Mouse (Mus musculus) retina, adult 2 months (tissue): ENCODE results near the gene Hist1h2bg.
"Not testable (repeated sequence)": the region's sequence is repeated elsewhere in the genome, so short reads cannot be mapped to it uniquely, and the experiment has no call there.

Experiments
- DNase-seq: peaks from one replicate; pipeline ENCODE4 v3.0.0-alpha.2; 2012; ENCODE audit warnings: low read depth, low spot score

Gene Hist1h2bg

DNA sequence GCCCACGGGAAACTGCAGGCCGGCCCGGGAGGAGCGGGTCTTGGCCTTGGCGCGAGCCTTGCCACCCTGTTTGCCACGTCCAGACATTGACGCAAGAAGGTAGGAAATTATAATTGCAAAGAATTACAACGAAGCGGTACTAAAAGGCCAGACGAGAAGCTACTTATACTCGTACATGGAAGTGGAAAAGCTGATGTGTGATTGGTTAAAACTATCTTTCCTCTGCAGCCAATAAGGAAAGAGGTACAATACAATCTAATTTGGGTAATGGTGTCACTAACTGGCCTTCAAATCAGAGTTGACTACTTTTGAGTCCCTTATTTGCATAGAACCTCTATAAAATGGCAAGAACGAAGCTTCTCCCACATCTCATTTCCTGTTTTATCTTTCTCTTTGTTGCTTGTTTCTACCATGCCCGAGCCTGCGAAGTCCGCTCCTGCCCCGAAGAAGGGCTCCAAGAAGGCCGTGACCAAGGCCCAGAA lies at the start of gene Hist1h2bg, which contains the start of gene Hist1h2ae:
Hist1h2bg (plus strand) TSS at position 375 of the 482 bp plus-strand sequence.
Hist1h2ae (minus strand) TSS at position 199 of the 482 bp plus-strand sequence.
- peak; percentile 80 for DNase-seq

DNA sequence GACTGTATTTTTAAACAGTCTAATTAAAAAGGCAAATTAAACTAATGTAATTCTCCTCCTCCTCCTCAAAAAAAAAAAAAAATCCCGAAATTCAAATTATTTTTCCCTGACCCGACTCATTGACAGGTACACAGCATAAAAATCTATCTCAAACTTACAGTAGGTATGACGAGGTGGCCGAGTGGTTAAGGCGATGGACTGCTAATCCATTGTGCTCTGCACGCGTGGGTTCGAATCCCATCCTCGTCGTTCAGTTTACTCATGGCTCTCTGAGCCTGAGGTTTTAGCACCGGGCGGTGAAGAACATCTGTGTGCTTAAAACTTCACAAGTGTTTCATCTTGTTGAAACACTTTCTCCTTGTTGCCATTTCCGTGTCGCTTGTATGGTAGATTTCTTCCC lies 49.5 kb upstream of the Hist1h2bg start:
- DNase-seq, result no peak

DNA sequence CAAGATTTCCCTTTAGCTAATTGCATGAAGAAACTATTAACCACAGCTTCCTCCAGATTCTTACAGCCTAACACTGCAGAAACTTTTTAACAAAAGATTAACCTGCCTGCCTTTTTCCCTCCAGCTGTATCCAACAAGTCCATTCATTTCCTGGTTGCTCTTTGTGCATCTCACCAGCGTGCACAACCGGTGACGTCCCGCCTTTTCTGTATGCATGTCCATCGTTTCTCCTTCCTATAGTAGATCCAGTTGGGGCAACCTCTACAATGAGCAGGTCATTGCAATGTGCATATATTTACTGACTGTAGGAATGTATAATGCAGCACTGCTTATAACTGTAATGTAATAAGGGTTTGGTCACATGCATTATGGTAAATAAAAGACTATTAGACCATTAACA lies 47.2 kb upstream of the Hist1h2bg start:
- DNase-seq, result no peak

DNA sequence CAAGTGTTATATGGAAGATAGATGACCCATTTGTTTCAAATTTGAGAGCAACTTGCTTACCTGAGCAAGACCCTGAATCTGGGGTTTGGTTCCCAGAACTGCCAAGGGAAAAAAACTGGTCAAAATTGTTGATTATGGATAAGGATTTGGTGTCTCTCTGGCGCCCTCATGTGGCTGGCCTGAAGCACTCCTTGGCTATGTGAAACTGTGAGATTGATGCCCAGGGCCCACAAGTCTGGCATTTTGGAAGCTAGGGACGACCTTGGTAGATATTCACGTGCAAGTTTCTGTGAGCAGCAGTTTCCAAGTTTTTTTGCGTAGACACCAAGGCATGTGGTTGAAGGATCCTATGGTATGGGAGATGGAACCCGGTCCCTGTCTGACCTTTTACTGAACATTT lies 46.5 kb upstream of the Hist1h2bg start:
- DNase-seq, result no peak

DNA sequence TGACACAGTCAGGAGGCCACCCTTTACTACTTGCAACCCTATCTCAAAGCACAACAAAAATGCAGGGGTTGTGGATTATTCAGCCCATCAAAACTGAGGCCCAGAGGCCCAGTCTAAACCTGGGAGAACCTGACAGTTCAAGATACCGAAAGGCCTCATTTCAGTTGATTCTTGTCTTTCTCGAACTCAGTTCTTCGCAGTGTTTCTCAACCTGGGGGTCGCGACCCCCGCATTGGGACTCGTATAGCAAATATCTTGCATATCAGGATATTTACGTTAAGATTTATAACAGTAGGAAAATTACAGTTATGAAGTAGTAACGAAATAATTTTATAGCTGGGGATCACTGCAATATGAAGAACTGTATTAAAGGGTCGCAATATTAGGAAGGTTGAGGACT lies 45.3 kb upstream of the Hist1h2bg start:
- DNase-seq, result no peak

DNA sequence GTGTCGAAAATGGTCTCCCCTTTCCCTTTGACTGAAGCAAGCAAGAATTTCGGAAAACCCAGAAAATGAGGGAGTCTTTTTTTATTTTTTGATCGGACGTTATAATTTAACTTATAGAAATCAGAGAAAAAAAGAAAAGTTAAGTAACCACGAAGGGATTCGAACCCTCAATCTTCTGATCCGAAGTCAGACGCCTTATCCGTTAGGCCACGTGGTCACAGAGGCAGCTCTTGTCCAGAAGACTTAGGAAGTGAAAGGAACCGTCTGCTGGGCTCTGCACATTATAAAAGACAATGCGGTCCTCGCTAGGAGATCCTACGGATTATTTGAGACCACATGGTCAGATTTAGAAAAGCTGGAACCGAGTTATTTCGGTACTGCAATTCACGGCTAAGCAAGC lies 44.9 kb upstream of the Hist1h2bg start:
- DNase-seq, result peak; percentile 88

DNA sequence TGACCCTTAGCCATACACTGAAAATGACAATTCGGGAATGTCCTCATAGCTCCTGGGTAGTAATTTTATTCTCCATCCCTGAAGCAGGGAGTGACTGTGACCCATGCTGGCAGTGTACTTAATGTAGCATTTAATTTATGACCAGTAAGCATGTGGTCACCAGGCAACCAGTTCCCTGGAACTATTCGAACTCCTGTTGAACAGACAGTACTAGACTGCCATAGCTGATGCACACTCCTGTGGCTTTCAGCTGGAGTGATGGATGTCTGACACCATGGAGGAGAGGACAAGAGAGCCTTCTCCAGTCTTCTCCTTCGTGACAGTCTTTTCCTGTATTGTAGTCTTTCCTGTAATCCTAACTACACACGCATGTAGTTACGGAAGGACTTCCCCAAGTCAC lies 42.2 kb upstream of the Hist1h2bg start:
- DNase-seq, result no peak

DNA sequence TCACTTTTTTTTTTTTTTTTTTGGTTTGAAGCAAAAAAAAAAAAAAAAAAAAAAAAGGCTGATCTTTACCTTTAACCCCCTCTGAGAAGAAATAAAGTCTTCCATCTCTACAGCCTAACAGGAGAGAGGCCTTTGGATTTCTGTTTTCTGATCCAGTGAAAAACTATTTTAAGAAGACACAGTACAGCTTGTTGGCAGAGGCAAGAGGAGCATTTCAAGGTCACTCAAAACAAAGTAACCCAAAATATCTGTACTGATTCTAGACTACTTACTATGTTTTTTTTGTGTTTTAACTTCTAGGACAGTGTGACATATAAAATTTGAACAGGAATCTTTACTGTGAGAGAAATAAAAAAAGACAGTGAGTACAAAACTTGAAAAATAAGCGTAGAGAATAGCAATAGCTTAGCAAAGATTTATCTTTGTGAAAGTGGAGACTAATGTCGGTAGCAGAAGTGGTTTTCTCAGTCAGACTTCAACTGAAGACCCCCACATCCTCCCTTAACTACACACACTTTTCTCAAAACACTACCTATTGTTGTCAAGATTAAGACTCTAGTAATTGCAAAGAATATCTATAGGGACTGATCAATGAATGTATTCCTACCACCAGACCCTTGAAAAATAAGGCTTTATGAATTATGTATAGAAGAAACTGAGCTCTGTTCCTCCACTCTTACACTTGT lies 41.6 kb upstream of the Hist1h2bg start:
- DNase-seq, result no peak

DNA sequence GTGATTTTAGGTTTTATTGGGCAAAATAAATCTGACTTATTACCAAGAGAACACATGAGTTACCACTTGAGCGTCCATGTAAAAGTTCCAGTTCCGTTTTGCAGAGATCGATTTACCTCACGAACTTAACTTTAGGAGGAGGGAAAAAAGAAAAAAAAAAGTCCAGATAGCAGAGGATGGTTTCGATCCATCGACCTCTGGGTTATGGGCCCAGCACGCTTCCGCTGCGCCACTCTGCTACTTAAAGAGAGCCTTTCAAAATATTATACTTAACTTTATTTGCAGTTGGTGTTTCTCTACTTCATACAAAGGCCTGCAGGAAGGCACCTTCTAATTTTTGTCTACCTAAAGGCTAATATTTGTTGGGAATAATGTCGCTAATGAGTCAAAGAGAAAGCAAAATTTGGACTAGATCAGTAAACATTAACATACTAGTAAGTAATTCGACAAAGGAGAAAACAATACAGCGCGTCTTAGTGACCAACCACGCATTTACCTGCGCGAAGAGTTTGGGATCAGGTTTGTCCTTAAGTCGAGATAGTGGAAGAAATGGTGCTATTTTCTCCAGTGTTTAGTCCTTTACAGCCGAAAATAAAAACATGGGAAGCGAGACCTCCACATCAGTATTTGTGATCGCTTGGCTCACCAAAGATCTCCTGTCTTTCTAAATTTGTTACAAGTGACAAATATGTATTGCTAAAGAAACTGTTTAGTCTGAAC lies 40.9 kb upstream of the Hist1h2bg start:
- no peak for DNase-seq

DNA sequence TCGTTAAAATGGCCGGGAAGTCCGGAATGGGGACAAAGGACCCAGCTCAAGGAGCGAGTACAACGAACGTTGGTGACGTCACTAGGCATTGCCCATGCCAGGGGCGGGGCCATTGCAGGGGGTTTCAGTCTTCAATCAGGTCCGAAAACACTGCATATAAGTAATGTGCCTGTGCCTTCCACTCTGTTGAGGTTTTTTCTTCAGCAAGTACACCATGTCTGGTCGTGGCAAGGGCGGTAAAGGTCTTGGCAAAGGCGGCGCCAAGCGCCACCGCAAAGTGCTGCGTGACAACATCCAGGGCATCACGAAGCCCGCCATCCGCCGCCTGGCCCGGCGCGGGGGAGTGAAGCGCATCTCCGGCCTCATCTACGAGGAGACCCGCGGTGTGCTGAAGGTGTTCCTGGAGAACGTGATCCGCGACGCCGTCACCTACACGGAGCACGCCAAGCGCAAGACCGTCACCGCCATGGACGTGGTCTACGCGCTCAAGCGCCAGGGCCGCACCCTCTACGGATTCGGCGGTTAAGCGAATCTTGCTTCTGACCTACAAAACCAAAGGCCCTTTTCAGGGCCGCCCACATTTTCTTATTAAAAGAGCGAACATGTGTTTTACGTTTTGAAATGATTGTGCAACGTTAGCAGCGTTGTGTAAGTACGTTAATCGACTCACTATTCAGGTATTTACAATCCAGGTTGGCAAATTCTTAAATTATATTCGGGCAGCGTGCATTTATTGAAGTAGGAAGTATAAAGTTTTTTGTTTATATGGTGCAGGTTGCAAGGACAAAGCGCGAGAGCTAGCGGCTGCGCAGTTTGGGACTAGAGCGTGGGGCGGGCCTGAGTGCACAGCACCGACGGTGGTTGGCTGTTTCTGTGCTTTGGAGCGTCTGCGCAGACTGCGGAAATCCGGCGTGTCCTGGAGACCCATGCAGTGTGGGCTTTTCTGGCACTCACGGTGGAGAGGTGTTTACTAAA lies 40.0 kb upstream of the Hist1h2bg start, which contains the start of gene Hist1h4h:
Hist1h4h (plus strand) TSS at position 150 of the 975 bp plus-strand sequence.
- peak; percentile 89 for DNase-seq

DNA sequence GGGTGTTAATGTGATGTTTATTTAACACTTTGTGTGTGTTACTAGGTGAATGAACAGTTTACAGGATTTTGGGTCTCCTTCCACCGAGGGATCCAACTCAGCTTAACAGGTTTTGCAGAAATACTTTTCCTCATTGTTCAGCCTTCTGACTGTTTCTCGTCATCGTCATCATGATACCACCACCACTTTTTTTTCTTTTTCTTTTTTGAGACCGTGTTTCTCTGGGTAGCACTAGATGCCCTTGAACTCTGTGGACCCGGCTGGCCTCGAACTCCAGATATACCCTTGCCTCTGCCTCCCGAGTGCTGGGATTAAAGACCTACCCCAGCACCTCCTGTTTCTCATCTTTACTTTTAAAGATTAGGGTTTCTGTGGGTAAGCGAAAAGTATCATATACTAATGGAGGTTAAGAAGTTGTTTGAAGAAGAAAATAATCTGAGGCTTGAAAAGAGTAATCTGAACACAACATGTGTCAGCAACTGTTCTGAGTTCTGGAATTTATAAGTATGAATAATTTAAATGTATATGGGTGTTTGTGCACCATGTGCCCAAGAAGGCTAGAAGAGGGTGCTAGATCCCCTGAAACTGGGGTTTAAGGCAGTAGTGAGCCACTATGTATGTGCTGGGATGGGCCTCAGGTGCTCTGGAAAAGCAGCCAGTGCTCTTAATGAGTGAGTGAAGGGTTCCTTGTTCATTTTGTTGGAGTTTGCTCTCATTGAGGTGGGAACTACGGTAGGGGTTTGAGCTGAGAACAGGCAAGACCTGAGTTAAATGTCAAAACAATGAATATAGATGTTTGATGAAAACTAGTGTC lies 38.7 kb upstream of the Hist1h2bg start:
- DNase-seq, result no peak

DNA sequence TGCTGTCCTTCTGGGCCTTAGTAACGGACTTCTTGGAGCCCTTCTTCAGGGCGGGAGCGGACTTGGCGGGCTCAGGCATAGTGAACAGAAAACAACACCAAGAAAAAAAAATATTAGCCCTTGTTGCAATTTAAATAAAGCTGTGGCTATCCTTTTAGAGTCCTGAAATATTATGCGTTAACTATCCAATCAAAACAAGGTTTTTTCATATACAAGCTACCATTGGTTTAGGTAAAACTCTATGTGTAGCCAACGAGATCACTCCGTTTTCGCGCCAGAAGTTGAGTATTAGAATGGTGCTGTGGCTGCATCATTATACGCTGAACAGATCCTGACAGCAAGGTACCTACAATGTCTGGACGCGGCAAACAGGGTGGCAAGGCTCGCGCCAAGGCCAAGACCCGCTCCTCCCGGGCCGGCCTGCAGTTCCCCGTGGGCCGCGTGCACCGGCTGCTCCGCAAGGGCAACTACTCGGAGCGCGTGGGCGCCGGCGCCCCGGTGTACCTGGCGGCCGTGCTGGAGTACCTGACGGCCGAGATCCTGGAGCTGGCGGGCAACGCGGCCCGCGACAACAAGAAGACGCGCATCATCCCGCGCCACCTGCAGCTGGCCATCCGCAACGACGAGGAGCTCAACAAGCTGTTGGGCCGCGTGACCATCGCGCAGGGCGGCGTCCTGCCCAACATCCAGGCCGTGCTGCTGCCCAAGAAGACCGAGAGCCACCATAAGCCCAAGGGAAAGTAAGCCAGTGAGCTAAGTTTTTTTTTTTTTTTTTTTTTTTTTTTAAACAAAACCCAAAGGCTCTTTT lies 37.4 kb upstream of the Hist1h2bg start, which contains the start of gene Hist1h2af:
Hist1h2af (plus strand) TSS at position 347 of the 808 bp plus-strand sequence.
- not testable (repeated sequence) for DNase-seq

DNA sequence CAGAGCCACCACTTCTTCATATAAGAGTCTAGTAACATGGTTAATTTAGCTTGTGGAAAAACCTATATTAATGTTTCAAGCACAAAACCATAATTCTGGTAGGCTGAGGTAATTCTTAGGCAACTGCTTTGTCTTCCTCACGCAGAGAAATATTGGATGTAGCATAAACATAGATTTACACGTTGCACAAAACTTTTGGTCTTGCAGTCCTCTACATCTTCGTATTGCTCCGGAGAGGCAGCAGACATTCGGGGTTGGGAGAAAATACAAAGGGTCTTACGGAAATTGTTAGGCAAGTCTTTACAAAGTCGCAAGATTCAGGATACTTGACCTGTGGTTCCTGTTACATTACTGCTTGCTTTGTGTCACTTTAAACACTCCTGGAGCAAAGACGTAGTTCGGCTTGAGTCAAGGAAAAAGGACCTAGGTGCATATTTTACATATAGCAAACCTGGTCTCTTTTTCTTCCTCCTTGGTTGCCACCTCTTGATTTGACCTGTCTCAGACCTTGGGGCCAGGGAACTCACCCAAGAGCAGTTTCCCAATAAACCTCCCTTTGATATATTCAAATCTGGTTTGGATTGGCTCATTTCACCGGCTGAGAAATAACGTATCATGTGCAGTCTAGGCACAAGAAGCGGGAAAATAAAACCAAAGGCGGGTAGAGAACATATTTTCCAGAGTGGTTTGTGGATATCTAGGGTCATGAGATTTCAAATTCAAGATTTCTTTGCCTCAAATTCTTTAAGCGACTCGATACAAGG lies 36.6 kb upstream of the Hist1h2bg start:
- DNase-seq, result no peak

DNA sequence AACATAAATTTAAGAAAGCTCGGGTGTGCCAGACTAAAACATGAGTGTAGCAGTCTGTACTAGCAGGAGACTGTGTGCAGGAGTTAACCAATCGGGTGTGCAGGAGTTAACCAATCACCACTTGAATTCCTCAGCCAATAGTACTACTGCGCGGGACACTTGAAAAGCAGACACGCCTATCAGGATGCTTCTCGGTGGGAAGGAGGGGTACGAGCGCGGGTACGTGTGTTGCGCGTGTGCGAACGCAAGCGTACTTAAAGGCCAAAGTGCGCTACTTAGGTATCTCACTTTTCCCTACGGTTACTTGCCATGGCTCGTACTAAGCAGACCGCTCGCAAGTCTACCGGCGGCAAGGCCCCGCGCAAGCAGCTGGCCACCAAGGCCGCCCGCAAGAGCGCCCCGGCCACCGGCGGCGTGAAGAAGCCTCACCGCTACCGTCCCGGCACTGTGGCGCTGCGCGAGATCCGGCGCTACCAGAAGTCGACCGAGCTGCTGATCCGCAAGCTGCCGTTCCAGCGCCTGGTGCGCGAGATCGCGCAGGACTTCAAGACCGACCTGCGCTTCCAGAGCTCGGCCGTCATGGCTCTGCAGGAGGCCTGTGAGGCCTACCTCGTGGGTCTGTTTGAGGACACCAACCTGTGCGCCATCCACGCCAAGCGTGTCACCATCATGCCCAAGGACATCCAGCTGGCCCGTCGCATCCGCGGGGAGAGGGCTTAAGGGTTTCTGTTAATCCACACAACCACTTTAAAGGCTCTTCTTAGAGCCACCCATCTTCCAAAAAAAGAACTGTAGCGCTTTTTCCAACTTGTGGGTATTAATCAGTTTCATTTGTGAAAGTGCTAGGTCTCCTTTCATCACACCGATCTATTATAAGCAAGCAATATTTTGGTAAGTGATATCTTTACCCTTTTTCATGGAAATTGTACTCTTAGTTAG lies 35.8 kb upstream of the Hist1h2bg start, which contains the start of gene Hist1h3g:
Hist1h3g (plus strand) TSS at position 286 of the 939 bp plus-strand sequence.
- DNase-seq, result peak; percentile 79

DNA sequence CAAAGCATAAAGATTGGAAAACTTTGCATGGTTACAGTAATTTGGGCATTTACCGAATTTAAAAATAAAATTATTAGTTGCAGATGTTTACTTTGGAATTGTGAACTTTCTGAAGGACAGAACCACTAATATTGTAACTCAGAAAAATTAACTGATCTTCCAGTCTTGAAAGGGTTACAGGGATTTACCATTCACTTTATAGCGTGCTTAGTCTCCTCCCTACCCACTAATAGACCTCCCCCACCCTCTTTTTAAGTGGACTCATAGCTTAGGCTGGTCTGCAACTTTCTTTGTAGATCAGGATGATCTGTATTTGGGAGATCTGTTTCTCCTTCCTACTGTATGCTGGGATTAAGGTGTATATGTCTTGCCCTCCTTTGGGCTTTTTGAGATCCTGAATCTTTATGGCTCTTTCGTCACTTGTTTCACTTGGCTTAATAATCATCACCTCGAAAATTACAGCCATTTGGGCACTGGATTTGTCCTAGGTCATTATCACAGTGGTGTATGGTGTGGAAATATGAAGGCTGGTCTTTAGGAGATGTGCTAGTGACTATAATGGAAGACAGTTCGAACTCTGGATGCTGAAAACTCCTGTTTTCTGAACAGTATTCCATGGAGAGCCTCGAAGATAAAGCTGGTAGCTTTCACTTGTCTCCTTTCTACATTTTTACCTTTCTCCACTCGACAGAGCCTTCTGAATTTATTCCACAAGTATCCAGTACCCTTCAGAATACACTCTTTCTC lies 34.9 kb upstream of the Hist1h2bg start:
- DNase-seq, result no peak

DNA sequence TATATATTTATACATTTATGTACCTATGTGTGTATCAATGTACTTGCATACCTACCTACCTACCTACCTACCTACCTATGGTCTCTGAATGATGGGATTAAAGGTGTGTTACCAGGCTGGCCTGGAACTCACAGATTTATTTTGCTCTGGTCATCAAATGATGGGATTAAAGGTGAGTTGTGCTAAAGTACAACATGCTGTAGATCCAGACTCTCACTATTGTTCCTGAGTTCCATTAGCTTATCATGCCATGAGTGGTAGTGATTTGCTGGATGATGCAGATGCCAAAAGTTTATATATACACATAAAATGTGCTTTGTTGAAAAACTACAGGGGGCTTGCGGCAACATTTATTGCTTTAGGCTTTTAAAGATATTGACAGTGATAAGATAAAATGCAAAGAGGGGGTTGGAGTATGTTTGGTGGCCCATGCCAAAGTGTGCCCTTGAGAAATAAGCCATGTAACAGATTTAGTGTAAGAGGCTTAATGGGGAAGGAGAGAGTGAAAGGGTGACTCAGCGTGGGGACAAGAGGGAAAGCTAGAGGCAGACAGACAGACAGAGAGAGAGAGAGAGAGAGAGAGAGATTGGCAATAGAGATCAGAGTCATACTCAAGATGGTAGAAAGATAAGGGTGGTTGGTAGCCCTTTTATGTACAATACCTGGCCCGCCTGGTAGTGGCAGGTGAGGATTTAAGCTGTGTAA lies 34.0 kb upstream of the Hist1h2bg start:
- no peak for DNase-seq

DNA sequence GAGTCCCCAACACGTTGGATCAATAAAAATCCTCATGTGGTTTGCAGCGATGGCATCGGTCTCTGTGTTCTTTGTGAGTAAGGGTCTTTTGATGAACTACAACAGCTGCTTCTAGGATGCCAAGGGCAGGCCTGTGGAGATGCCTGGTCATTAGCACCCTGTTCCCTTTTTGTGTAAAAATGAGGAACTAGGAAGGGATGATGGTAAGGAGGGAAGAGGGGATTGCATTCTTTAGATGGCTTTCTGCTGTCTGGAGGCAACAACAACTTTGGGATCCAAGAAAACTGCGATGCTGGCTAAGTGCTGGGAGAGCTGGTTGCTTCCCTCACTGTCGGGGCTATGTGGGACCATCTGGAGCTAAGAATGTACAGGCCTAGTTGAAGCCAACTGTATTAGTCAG lies 32.9 kb upstream of the Hist1h2bg start:
- no peak for DNase-seq
